Mouse (Mus musculus): ENCODE data around the gene Fuca2. TPM values are rescaled to one million over a fixed set of nuclear protein-coding genes. Genes with fewer than 3 reads are reported as not detected.
"Not testable (repeated sequence)": the region's sequence is repeated elsewhere in the genome, so short reads cannot be mapped to it uniquely, and the experiment has no call there.

The Fuca2 gene
- polyA plus RNA-seq, 1 experiment: 120 TPM

DNA sequence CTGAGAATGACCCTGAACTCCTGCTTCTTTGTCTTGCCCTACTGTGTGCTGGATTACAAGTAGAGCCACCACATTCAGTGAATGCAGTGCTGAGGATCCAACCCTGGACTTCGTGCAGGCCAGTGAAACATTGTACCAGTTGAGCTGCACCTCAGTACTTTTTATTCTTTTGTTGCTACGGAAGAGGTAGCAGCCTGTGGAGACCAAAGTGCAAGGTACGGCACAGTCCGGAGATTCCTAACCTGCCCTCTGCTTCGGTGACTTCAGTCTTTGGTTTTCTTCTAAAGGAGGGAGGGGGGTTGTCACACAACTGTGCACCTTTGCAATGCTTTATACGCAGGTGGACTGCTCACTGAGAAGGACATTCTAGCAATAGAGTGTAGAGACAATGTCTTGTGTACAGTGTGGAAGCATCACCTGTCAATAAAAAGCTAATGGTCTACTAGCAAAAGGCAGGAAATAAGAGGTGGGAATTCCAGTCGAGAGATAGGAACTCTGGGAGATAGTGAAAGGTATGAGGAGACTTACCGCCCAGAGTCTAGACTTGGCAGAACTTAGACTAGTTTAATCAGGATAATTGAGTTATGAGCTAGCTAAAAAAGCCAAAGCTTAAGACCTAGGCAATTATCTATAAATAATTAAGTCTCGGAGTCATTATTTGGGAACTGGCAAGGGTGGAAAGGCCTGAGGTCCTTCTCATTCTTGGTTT, 5.2 kb upstream of the Fuca2 start:
- WGBS: 54% methylated on average over 9 of the region's 9 CpGs
- no peaks in the 10 kb centered on the region for H3K27me3 ChIP-seq (replicated peaks; ENCODE audit: control insufficient read depth, insufficient read depth, low read length)
- H3K27ac ChIP-seq (ENCODE audit: insufficient read depth, low read depth, low read length): peak overlapping the region; percentile 67
- TF ChIP-seq CTCF (conservative IDR thresholded peaks at IDR 0.05; ENCODE audit: insufficient read depth, insufficient read length, low read depth, low read length) (no peak), POLR2A (IDR thresholded peaks at IDR 0.05; ENCODE audit: low read depth, low read length) (no peak)
- H3K4me1 ChIP-seq (ENCODE audit: control insufficient read depth, insufficient read depth, low read length): peaks cover 3% of the 10 kb centered on the region; the same call in 1 of the 2 replicates
- H3K36me3 ChIP-seq (ENCODE audit: control insufficient read depth, insufficient read depth, low read length): no peaks in the 10 kb centered on the region
- no peak overlapping the region for H3K4me3 ChIP-seq (ENCODE audit: insufficient read depth, low read depth, low read length)
- peak; percentile 86 for DNase-seq

DNA sequence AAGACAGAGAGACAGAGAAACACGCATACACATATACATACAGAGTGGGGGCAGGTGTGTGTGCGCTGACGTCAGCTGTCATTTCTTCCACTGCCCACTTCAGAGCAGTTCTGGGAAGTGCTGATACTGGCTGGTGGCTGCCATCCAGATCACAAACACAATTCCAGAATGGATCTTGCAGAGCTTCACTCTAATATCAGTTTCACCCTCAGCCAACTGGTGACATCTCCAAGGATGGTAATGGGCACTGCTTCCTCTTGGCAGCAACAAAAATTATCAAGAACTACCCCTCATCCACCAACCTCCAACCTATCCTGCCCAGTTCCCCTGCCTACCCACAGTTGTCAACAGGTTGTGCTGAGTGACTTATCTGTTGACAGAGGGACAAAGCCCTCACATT, 3.0 kb upstream of the Fuca2 start:
- Histone ChIP-seq H3K36me3 (ENCODE audit: control insufficient read depth, insufficient read depth, low read length) (no peaks in the 10 kb centered on the region), H3K27me3 (replicated peaks; ENCODE audit: control insufficient read depth, insufficient read depth, low read length) (no peaks in the 10 kb centered on the region), H3K27ac (ENCODE audit: insufficient read depth, low read depth, low read length) (no peak overlapping the region), H3K4me3 (ENCODE audit: insufficient read depth, low read depth, low read length) (no peak overlapping the region), H3K4me1 (ENCODE audit: control insufficient read depth, insufficient read depth, low read length) (peaks cover 8% of the 10 kb centered on the region; the same call in 1 of the 2 replicates)
- TF ChIP-seq CTCF (conservative IDR thresholded peaks at IDR 0.05; ENCODE audit: insufficient read depth, insufficient read length, low read depth, low read length): no peak
- no peak for TF ChIP-seq POLR2A (IDR thresholded peaks at IDR 0.05; ENCODE audit: low read depth, low read length)
- DNase-seq: no peak
- WGBS: 89% methylated on average over 3 of the region's 3 CpGs

- no peak for TF ChIP-seq CTCF (conservative IDR thresholded peaks at IDR 0.05; ENCODE audit: insufficient read depth, insufficient read length, low read depth, low read length)
- TF ChIP-seq POLR2A (IDR thresholded peaks at IDR 0.05; ENCODE audit: low read depth, low read length): no peak
- peak overlapping the region; percentile 62 for H3K4me3 ChIP-seq (ENCODE audit: insufficient read depth, low read depth, low read length)
- H3K27ac ChIP-seq (ENCODE audit: insufficient read depth, low read depth, low read length): peak overlapping the region; percentile 58
- WGBS: 45% methylated on average over 9 of the region's 9 CpGs
- peaks cover 12% of the 10 kb centered on the region; the same call in 1 of the 2 replicates for H3K4me1 ChIP-seq (ENCODE audit: control insufficient read depth, insufficient read depth, low read length)
- H3K36me3 ChIP-seq (ENCODE audit: control insufficient read depth, insufficient read depth, low read length): peaks cover 2% of the 10 kb centered on the region
- H3K27me3 ChIP-seq (replicated peaks; ENCODE audit: control insufficient read depth, insufficient read depth, low read length): no peaks in the 10 kb centered on the region
- DNase-seq: peak; percentile 14
These were observed 1.1 kb downstream of the Fuca2 start for GRCm38 (mm10) chr10:13500473-13500872.

GRCm38 (mm10) chr10:13500938-13501496, 1.7 kb downstream of the Fuca2 start:
- Histone ChIP-seq H3K27me3 (replicated peaks; ENCODE audit: control insufficient read depth, insufficient read depth, low read length) (no peaks in the 10 kb centered on the region), H3K4me1 (ENCODE audit: control insufficient read depth, insufficient read depth, low read length) (peaks cover 12% of the 10 kb centered on the region; the same call in 1 of the 2 replicates), H3K4me3 (ENCODE audit: insufficient read depth, low read depth, low read length) (peak overlapping the region; percentile 62), H3K36me3 (ENCODE audit: control insufficient read depth, insufficient read depth, low read length) (peaks cover 2% of the 10 kb centered on the region), H3K27ac (ENCODE audit: insufficient read depth, low read depth, low read length) (peak overlapping the region; percentile 58)
- DNase-seq: peak; percentile 95
- WGBS: under 1% methylated on average over 30 of the region's 30 CpGs
- TF ChIP-seq CTCF (conservative IDR thresholded peaks at IDR 0.05; ENCODE audit: insufficient read depth, insufficient read length, low read depth, low read length) (no peak), POLR2A (IDR thresholded peaks at IDR 0.05; ENCODE audit: low read depth, low read length) (peak; percentile 26)

- not testable (repeated sequence) for H3K36me3 ChIP-seq (ENCODE audit: control insufficient read depth, insufficient read depth, low read length); DNase-seq; H3K27me3 ChIP-seq (replicated peaks; ENCODE audit: control insufficient read depth, insufficient read depth, low read length)
- peak overlapping the region; percentile 18; the same call in 1 of the 2 replicates for H3K27ac ChIP-seq (ENCODE audit: insufficient read depth, low read depth, low read length)
- 36% methylated on average over 4 of the region's 4 CpGs for WGBS
- peak overlapping the region; percentile 62 for H3K4me3 ChIP-seq (ENCODE audit: insufficient read depth, low read depth, low read length)
- H3K4me1 ChIP-seq (ENCODE audit: control insufficient read depth, insufficient read depth, low read length): peaks cover 12% of the 10 kb centered on the region; the same call in 1 of the 2 replicates
These were observed 2.2 kb downstream of the Fuca2 start for GRCm38 (mm10) chr10:13501533-13501932.

- H3K27ac ChIP-seq (ENCODE audit: insufficient read depth, low read depth, low read length): no peak overlapping the region
- WGBS: 59% methylated on average over 8 of the region's 8 CpGs
- DNase-seq: no peak
- H3K36me3 ChIP-seq (ENCODE audit: control insufficient read depth, insufficient read depth, low read length): peaks cover 5% of the 10 kb centered on the region
- no peak overlapping the region for H3K4me3 ChIP-seq (ENCODE audit: insufficient read depth, low read depth, low read length)
- peaks cover 9% of the 10 kb centered on the region; the same call in 1 of the 2 replicates for H3K4me1 ChIP-seq (ENCODE audit: control insufficient read depth, insufficient read depth, low read length)
- H3K27me3 ChIP-seq (replicated peaks; ENCODE audit: control insufficient read depth, insufficient read depth, low read length): no peaks in the 10 kb centered on the region
- no peak for TF ChIP-seq CTCF (conservative IDR thresholded peaks at IDR 0.05; ENCODE audit: insufficient read depth, insufficient read length, low read depth, low read length)
- no peak for TF ChIP-seq POLR2A (IDR thresholded peaks at IDR 0.05; ENCODE audit: low read depth, low read length)
These were observed 3.0 kb downstream of the Fuca2 start for GRCm38 (mm10) chr10:13502371-13502770.

GRCm38 (mm10) chr10:13521857-13522256, 22.5 kb downstream of the Fuca2 start:
- no peaks in the 10 kb centered on the region for H3K27me3 ChIP-seq (replicated peaks; ENCODE audit: control insufficient read depth, insufficient read depth, low read length)
- DNase-seq: no peak
- TF ChIP-seq POLR2A (IDR thresholded peaks at IDR 0.05; ENCODE audit: low read depth, low read length): no peak
- no peak for TF ChIP-seq CTCF (conservative IDR thresholded peaks at IDR 0.05; ENCODE audit: insufficient read depth, insufficient read length, low read depth, low read length)
- 91% methylated on average over 4 of the region's 4 CpGs for WGBS
- H3K4me3 ChIP-seq (ENCODE audit: insufficient read depth, low read depth, low read length): no peak overlapping the region
- H3K27ac ChIP-seq (ENCODE audit: insufficient read depth, low read depth, low read length): no peak overlapping the region
- no peaks in the 10 kb centered on the region for H3K4me1 ChIP-seq (ENCODE audit: control insufficient read depth, insufficient read depth, low read length)
- H3K36me3 ChIP-seq (ENCODE audit: control insufficient read depth, insufficient read depth, low read length): no peaks in the 10 kb centered on the region; the same call in 1 of the 2 replicates

Data from kidney, adult 2 months (tissue).